Mouse (Mus musculus): ENCODE data around the gene Dcaf1. TPM values are rescaled to one million over a fixed set of nuclear protein-coding genes. Genes with fewer than 3 reads are reported as not detected.

Gene Dcaf1
- total RNA-seq (2021), result 27.8 and 28.4 TPM in 2 replicates
- long read RNA-seq, experiment 1, partial matches to known transcripts, result 1 of 10 reads
- long read RNA-seq, experiment 1, other reads (novel, unspliced or antisense), result 9 of 10 reads
- long read RNA-seq, experiment 2, partial matches to known transcripts, result 10 of 15 reads
- long read RNA-seq, experiment 2, other reads (novel, unspliced or antisense), result 5 of 15 reads

DNA sequence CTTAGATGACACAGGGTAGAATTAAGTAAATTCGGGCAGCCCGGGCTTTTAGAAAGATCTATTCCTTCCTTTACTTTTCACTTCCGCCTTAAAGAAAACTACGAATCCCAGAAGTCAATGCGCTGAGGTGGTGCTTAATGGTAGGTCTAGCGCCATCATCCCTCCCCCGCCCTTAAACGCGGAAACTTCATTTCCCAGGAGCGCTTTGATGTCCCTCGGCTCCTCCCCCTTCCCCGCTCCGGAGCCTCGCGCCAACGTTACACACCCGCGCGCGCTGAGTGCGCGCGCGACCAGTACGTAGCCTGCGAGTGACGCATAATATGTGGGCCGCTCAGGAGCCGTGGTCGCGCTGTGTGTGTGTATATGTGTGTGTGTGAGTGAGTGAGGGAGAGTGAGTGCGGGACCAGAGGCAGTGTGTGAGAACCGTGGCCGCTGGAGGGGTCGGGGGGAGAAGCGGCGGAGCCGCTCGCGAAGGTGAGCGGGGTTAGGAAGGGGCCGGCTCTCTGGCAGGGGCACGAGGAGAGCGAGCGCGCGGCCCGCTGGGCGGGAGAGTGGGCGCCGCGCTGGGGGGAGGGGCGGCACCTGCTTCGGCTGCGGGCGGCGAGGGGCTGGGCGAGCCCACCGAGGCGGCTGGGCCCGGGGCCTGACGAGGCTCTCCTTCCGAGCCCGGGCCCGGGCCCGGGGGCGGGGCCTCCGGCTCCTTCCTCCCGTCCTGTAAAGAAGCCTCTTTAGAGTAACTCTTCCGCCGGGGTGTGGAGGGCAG, at the start of gene Dcaf1:
TSS of gene Dcaf1 (plus strand) at position 257 of the 763 bp plus-strand sequence.
- peak; percentile 96 for DNase-seq

GRCm38 (mm10) chr9:106776116-106776515, 45.6 kb upstream of the Dcaf1 start:
- no peak for DNase-seq

DNA sequence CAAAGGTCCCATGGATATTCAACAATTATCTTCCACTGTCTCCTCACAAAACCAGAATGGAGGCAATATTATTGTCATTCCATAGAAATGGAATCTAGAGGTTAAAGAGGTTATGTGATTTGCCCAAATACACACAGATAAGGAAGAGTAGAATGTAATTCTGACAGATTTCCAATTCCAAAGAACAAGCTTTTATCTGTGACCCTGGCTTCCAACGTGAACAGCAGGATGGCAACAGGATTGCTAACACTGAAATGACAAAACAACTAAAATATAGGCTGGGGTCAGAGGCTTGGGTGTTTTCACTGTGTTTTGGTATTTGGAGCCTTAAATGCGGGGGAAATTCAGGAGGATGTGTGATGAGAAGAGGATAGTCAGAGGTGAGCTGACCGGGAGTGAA, 44.3 kb upstream of the Dcaf1 start:
- no peak for DNase-seq

DNA sequence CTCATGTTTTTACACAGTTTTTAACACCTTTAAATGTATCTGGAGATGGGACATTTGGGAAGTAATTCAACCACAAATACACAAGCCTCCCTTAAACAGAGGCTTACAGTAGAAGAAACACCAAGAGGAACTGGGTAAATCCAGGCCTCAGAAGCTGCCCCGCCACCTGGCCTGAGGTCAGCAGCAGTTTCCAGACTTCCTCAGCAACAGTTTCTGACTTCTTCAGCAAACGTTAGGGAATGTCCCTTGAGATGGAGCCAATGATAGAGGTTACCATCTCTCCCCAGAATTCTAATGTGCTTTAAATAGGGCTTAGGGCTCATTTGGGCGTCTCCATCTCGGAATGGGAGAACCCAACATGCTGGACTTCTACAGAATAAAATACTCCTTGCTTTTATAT, 43.4 kb upstream of the Dcaf1 start:
- DNase-seq, result no peak

DNA sequence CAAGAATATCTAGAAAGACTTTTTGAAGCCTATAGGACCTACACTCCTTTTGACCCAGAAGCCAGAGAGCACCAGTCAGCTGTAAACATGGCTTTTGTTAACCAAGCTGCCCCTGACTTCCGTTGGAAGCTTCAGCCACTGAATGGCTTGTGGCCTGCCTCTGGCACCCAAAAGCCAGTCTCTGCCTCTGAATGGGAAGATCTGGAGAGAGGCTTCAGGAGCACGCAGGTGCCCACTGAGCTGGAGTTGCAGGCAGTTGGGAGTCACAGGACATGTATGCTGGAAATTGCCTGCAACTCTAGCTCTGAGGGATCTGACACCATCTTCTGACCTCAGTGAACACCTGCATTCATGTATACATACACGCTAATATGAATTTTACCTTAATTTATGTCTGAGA, 41.6 kb upstream of the Dcaf1 start:
- DNase-seq, result no peak

DNA sequence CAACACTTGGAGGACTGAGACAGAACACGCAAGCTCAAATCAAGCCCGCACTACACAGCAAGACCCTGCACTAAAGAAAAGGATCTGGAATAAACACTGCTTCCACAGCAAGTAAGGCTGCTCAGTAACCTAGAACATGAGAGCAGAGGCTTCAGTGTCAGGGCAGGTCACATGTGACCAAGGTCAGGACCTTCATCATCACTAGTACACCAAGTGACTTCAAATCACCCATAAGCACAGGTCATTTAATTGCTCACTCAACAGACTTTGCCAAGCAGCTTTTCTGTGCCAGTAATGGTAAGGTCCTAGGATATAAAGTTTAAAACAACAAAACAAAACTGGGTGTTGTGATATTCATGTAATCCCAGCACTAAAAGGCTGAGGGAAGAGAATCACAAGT, 38.1 kb upstream of the Dcaf1 start:
- peak; percentile 27 for DNase-seq

GRCm38 (mm10) chr9:106785206-106785605, 36.5 kb upstream of the Dcaf1 start:
- no peak for DNase-seq

DNA sequence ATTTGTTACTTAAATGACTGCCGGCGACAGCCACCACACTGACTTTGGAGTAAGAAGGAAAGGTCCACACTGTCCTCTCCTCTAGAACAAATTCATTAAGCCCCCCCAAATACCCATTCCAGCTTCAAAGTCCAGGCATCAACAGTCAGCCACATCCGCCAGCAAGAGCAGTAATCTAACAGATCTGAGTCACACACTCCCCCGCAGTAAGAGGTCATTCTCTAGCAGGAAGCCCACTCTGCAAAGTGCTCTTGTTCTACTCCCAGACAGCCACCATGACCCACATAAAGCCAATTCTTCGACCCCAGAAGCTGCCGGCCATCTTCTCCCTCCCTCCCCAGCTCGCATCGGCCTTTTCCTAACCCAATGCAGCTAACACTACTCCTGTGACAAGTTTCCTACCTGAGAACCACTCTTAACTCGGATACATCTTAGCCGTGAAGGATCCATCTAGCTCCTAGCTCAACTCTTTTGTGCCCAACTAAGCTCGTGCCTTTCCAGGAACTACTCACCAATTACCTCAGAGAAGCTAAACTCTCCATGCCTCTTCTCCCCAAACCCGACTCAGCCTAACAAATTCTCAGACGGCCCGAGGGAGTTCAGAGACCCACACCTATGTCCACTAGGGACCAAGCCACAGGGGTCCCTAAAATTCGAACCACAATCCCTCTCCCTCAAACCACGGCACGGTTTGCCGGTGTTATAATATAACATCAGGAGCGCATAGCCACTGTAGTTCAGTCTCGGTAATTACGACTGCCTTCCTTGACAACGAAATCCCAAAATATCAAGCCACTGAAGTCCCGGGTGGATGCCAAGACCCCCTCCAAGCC, 33.5 kb upstream of the Dcaf1 start:
- DNase-seq, result peak; percentile 10

GRCm38 (mm10) chr9:106788812-106789321, 32.8 kb upstream of the Dcaf1 start, which contains the start of gene Rad54l2:
Gene Rad54l2, minus strand, starts transcription at chr9:106789194.
- DNase-seq, result peak; percentile 94

DNA sequence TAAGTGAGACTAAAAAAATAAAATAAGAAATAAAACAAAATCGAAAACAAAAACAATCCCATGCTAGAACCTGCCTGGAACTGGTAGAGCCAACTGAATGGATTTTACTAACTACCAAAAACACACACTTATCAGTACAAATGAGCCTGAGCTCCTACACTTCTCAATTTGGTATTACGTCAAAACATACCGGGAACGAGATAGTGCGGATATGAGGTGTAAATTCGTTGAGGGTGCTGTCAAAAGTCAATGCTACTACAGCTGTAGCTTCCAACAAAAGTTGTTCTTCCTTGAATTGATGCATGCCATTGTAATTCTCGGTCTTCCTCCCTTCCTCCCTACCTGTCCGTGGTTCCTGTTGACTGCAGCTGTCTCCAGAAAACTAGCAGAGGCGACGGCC, 32.3 kb upstream of the Dcaf1 start:
- no peak for DNase-seq

DNA sequence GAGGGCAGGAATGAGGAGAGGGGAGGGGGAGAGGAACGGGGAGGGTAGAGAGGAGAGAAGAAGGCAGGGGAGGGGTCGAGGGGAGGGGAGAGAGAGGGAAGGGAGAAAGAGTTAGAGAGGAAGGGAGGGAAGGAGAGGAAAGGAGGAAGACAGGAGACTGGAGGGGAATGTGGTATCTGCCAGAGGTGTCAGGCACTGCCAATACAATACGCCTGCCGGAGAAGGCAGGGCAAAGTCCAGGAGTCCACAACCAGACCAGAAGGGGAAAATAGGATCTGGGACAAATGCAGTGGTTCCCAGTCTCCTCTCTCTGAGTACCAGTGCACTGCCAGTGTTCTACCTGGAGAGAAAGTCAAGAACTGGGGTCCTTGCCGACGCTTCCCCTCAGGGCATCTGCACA, 30.8 kb upstream of the Dcaf1 start:
- no peak for DNase-seq

DNA sequence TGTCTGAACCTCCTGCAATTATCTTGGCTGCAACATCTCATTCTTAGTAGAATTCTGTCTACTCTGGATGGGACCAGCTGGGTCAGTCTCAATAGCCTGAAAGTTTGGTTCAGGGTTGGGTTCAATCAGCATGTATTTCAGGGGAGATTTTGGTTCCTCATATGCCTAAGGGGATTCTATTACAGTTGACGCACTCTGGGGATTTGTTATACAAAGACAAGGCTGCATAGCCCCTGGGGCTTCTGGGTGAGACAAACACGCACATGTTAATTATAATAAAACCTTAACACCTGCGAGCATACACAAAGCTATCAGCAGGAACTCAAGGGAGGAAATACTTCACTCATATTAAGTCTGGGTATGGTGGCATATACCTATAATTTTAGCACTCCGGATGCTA, 15.2 kb upstream of the Dcaf1 start:
- DNase-seq, result no peak

DNA sequence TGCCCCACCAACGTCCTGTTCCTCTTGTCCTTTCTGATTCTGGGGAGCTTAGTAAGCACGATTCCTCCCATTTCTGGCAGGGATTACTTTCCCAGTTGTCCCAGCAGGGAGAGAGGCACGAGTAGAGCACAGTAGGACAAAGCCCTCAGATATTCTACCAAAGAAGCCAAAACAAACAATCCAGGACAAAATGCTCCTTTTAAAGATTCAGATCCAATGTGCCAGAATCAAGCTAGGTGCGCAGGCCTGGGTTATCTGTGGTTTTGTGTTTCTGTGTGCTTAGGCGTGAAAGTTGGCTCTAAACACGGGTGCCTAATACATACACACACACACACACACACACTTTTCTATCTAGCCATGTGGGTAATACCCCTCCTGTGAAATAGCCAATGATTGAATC, 3.5 kb upstream of the Dcaf1 start:
- no peak for DNase-seq

DNA sequence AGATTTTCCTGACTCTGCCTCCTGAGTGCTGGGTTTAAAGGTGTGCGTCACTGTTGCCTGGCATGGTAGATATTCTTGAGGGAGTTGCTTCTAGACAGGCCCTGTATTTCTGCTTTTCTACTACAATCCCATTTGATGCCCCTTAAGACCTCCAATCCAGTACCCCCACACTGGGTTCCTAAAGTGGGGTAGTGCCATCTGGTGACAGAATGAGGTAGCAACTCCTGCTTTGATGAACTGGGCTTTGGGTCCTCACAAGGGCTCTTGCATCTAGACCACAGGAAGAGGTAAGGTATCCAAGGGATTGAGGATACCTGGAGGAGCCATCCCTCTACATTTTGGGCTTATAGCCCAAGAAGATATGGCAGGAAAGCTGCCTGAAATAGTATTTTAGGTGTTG, 2.5 kb upstream of the Dcaf1 start:
- peak; percentile 22 for DNase-seq

GRCm38 (mm10) chr9:106821050-106821617, 540 bp upstream of the Dcaf1 start:
- DNase-seq, result no peak

DNA sequence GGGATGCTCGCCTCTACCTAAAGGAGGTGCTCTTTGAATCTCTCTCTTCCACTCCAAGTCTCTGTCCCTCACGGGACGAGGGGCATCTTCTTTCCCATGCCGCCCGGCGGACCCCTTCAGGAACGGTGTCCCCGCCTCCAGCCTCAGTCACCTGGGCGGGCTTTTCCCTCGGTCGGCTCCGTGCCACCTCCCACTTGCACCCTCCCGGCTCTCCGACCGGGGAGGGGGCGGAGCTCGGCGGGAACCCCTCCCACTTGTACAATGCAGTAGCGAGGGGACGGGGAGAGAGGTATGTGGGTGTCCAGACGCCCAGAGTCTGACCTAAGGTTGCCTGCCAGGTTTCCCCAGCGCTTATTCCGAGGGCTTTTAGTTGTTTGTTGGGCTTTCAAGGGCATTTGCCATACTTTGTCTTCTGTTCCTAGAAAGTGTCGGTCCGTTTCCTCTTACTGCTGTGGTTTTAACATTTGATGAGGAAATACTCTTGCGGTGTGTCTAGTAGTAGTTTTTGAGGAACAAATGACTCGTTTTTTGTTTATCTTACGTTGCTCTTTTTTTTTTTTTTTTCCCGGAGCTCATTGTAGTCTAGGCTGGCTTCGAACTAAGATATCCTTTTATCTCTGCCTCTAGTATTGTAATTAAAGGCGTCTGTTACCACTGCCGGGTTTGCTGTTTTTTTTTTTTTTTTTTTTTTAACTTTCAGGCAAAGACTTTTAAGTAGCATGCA, 869 bp downstream of the Dcaf1 start:
- peak; percentile 96 for DNase-seq

DNA sequence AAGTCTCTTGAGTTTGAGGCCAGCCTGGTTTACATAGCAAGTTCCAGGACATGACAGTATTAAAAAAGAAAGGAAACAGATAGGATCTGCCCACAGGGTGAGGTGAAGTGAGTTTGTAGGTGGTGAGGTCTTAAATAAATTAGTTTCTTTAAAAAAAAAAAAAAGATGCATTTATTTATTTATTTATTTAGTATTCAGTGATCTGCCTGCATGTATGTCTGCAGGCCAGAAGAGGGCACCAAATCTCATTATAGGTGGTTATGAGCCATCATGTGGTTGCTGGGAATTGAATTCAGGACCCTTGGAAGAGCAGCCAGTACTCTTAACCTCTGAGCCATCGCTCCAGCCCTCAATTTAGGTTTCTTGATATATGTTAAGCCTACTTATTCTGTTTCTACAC, 18.9 kb downstream of the Dcaf1 start:
- no peak for DNase-seq

GRCm38 (mm10) chr9:106842800-106843199, 21.1 kb downstream of the Dcaf1 start:
- DNase-seq, result no peak

GRCm38 (mm10) chr9:106856664-106857063, 35.0 kb downstream of the Dcaf1 start:
- DNase-seq, result no peak

DNA sequence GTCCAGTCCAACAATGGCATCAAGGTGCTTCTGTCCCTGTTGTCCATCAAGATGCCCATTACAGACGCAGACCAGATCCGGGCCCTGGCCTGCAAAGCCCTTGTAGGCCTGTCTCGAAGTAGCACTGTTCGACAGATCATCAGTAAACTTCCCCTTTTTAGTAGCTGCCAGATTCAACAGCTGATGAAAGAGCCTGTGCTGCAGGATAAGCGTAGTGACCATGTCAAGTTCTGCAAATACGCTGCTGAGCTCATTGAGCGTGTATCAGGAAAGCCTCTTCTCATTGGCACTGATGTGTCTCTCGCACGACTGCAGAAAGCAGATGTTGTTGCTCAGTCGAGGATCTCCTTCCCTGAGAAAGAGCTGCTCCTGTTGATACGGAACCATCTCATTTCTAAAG, 36.4 kb downstream of the Dcaf1 start:
- no peak for DNase-seq

GRCm38 (mm10) chr9:106874216-106874615, 52.5 kb downstream of the Dcaf1 start:
- no peak for DNase-seq

GRCm38 (mm10) chr9:106876666-106877065, 55.0 kb downstream of the Dcaf1 start:
- no peak for DNase-seq

Data from adrenal gland, postnatal 14 days (tissue).